Mouse (Mus musculus): ENCODE data around the gene Ifi211.
A peak's percentile ranks its signal among the peaks of the same experiment; 100 is the strongest.
"Not testable (repeated sequence)": the region's sequence is repeated elsewhere in the genome, so short reads cannot be mapped to it uniquely, and the experiment has no call there.

Gene Ifi211

GRCm38 (mm10) chr1:173879225-173879987, 33.4 kb downstream of the Ifi211 start:
- DNase-seq (ENCODE audit: low spot score) = not testable (repeated sequence)

GRCm38 (mm10) chr1:173878264-173878663, 34.6 kb downstream of the Ifi211 start:
- DNase-seq (ENCODE audit: low spot score) = not testable (repeated sequence)

- DNase-seq (ENCODE audit: low spot score) = not testable (repeated sequence)
Measured at GRCm38 (mm10) chr1:173877125-173877524, 35.7 kb downstream of the Ifi211 start.

- not testable (repeated sequence) for DNase-seq (ENCODE audit: low spot score)
Measured at GRCm38 (mm10) chr1:173868586-173868985, 44.3 kb downstream of the Ifi211 start.

GRCm38 (mm10) chr1:173866504-173866903, 46.3 kb downstream of the Ifi211 start:
- no peak for DNase-seq (ENCODE audit: low spot score)

GRCm38 (mm10) chr1:173853711-173854110, 59.1 kb downstream of the Ifi211 start:
- not testable (repeated sequence) for DNase-seq (ENCODE audit: low spot score)

GRCm38 (mm10) chr1:173852853-173853252, 60.0 kb downstream of the Ifi211 start:
- DNase-seq (ENCODE audit: low spot score) = peak; percentile 5

All from lung, postnatal 25 days (tissue).